Mouse (Mus musculus) liver, embryonic 14.5 days (tissue): ENCODE measurements around the gene Tox2. TPM values are rescaled to one million over a fixed set of nuclear protein-coding genes. Genes with fewer than 3 reads are reported as not detected.
A peak's percentile ranks its signal among the peaks of the same experiment; 100 is the strongest.

ENCODE experiments used
- ATAC-seq: fragments of 200-750 bp; cut with Nextera tagmentation; 2 replicates; pipeline ENCODE4 v1.8.0; 2017; ENCODE audit warnings: moderate number of reproducible peaks, mild to moderate bottlenecking, moderate library complexity; ENCODE audit not compliant: insufficient read depth
- DNase-seq, 3 experiments: peaks; one replicate each; pipeline ENCODE4 v3.0.0-alpha.2; 2012 to 2013; ENCODE audit warnings: low read depth in 3 of 3, low spot score in 3 of 3
- H3K27ac ChIP-seq: fragments of 300-500 bp; sonication (generic); 2 replicates; pipeline ENCODE4 v1.5.1; 2014; ENCODE audit warnings: moderate library complexity, mild to moderate bottlenecking, control low read depth, inconsistent platforms
- H3K27me3 ChIP-seq: fragments of 300-500 bp; sonication (generic); 2 replicates; pipeline ENCODE4 v1.6.1; 2014; ENCODE audit warnings: mild to moderate bottlenecking, low read length, moderate library complexity; ENCODE audit not compliant: control insufficient read depth, insufficient read depth
- H3K36me3 ChIP-seq: fragments of 300-500 bp; sonication (generic); replicated peaks from 2 replicates; pipeline ENCODE4 v1.6.1; 2014; ENCODE audit warnings: low read depth; ENCODE audit not compliant: control insufficient read depth, insufficient read depth
- H3K4me1 ChIP-seq, 2 experiments: fragments of 200-500 bp in 1 of 2; fragments of 300-500 bp in 1 of 2; sonication (generic) in 1 of 2; replicated peaks; 2 replicates each; pipeline ENCODE4 v1.6.1; 2012 to 2014; ENCODE audit warnings: antibody characterized with exemption in 1 of 2, inconsistent platforms in 1 of 2, low read length in 1 of 2; ENCODE audit not compliant: control insufficient read depth in 2 of 2, insufficient read depth in 2 of 2
- H3K4me2 ChIP-seq: fragments of 300-500 bp; sonication (generic); 2 replicates; pipeline ENCODE4 v1.6.1; 2014; ENCODE audit warnings: low read depth, mild to moderate bottlenecking, control low read depth, moderate library complexity
- H3K4me3 ChIP-seq, 2 experiments: fragments of 200-500 bp in 1 of 2; fragments of 300-500 bp in 1 of 2; sonication (generic) in 1 of 2; 2 replicates each; pipeline ENCODE4 v1.5.1; 2012 to 2014; ENCODE audit warnings: low read depth in 2 of 2, low read length in 2 of 2, mild to moderate bottlenecking in 2 of 2, control low read depth in 1 of 2, inconsistent platforms in 1 of 2, moderate library complexity in 1 of 2; ENCODE audit not compliant: insufficient read depth in 1 of 2
- H3K9ac ChIP-seq: fragments of 300-500 bp; sonication (generic); replicated peaks from 2 replicates; pipeline ENCODE4 v1.6.1; 2014; ENCODE audit warnings: mild to moderate bottlenecking, control low read depth, moderate library complexity
- H3K9me3 ChIP-seq: fragments of 300-500 bp; sonication (generic); 2 replicates; pipeline ENCODE4 v1.6.1; 2016; ENCODE audit warnings: low read length, mixed read lengths; ENCODE audit not compliant: control insufficient read depth
- CTCF ChIP-seq: IDR thresholded peaks from 2 replicates; pipeline ENCODE4 v1.5.1; 2016; ENCODE audit warnings: antibody characterized with exemption, low read depth, control low read depth
- EP300 ChIP-seq: IDR thresholded peaks from 2 replicates; pipeline ENCODE4 v1.6.1; 2016; ENCODE audit warnings: antibody characterized with exemption, low read depth
- WGBS: fragments of 180-500 bp; shearing (Covaris S2); extraction: QIAGEN DNeasy Blood & Tissue Kit; methylation state at CpG from one replicate; pipeline ENCODE4 v1.1.7; 2014; ENCODE audit not compliant: insufficient replicate concordance; 5-methylcytosine and 5-hydroxymethylcytosine counted together
- polyA plus RNA-seq, 2 experiments: library from polyadenylated mRNA; depleted of rRNA in 1 of 2; stranded (reverse) in 1 of 2; unstranded in 1 of 2; fragments of >200 nt; fragmentation: Nextera tagmentation in 1 of 2; extraction: Ambion mirVana in 1 of 2; gene quantifications; 2 replicates each; pipeline versions ENCODE4 v1.2.1 to v1.2.3; 2012 to 2014

The Tox2 gene
- polyA plus RNA-seq, 2 experiments = 0.25 to 0.71 TPM

DNA sequence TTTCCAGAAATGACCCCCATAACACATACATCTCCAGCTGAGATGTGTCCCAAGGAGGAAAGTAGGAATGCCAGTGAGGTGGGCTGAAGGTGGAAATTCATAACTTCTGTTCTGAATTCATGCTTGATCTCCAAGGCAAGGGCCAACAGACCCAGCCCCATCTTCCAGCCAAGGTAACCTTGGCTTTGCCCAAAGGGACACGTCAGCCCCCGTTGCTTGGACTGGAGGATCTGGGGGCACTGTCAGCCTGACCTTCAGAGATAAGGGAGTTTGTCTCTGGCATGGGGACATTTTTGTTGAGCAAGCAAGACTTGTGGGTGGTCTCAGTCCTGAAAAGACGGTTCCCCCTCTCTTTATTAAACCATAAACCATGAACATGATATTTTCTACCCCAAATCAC lies 15.2 kb downstream of the Tox2 start:
- no peak for DNase-seq
- no peak overlapping the region for H3K4me3 ChIP-seq
- no peaks in the 10 kb centered on the region for H3K36me3 ChIP-seq
- no peaks in the 10 kb centered on the region for H3K27me3 ChIP-seq
- no peaks in the 10 kb centered on the region for H3K9me3 ChIP-seq
- 10% methylated on average over 3 of the region's 3 CpGs for WGBS
- no peak for TF ChIP-seq CTCF
- ATAC-seq = no peak
- no peaks in the 10 kb centered on the region for H3K4me1 ChIP-seq
- no peak overlapping the region for H3K4me2 ChIP-seq
- no peak overlapping the region for H3K27ac ChIP-seq
- no peak overlapping the region for H3K9ac ChIP-seq

DNA sequence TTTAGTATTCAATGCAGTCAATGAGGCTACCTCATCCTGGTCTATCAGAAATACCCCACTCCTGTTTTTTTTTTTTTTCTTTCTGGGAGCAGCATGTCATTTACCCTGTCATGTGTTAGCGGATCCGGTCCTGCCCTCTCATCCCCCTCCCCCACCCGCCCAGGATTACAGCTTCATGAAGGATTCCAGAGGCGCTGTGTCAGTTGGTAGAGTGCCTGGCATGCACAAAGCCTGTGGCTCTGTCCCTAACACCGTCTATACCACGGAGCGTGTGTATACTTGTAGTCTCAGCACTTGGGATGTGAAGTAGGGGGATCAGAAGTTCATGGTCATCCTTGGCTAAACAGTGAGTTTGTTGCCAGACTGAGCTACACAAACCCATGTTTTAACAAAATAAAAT lies 15.6 kb downstream of the Tox2 start:
- DNase-seq (no peak), ATAC-seq (no peak)
- no peak overlapping the region for H3K27ac ChIP-seq
- WGBS = 62% methylated on average over 7 of the region's 7 CpGs
- H3K36me3 ChIP-seq = no peaks in the 10 kb centered on the region
- no peak overlapping the region for H3K4me2 ChIP-seq
- TF ChIP-seq EP300 (no peak), CTCF (no peak)
- no peaks in the 10 kb centered on the region for H3K9me3 ChIP-seq
- H3K27me3 ChIP-seq = no peaks in the 10 kb centered on the region
- H3K9ac ChIP-seq = no peak overlapping the region
- H3K4me3 ChIP-seq = no peak overlapping the region
- H3K4me1 ChIP-seq = no peaks in the 10 kb centered on the region

DNA sequence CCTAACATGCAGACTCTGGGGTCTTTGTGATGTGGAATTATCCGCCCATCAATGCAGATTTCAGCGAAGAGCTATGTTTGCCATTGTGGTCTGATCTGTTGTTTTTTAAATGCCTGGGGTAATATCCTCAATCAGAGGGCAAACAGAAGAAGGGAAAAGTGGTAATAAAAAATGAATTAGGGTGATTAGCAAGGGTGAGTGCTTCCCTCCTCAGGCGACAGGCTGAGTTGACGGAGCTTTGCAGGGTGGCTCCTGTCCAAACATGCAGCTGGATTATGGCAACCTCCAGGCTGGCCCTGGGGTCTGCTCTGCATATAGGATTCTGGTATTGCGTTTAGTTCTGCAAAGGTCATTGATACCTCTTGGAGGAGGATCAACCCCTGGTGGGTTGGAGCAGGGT lies 16.5 kb downstream of the Tox2 start:
- no peak for DNase-seq

DNA sequence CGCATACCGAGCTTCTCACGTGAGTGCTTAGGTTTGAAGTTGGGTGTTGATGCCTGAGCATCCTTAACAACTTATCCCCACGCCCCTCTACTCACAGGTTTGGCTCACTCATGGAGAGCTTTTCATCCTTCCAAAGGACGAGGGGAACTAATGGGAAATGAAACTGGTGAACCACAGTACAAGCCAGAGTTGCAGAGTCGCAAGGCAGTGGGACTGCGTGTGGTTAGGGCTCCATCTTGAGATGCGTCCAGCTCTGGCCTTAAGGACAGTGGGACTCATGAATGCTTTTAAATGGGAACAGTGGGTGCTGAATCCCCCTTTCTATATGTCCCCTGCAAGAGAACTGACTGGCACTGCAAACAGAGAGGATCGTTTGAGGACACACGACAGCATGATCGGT lies 17.8 kb downstream of the Tox2 start:
- Histone ChIP-seq H3K4me1 (no peaks in the 10 kb centered on the region), H3K9me3 (no peaks in the 10 kb centered on the region), H3K4me2 (no peak overlapping the region), H3K36me3 (no peaks in the 10 kb centered on the region), H3K27me3 (no peaks in the 10 kb centered on the region), H3K4me3 (no peak overlapping the region), H3K9ac (no peak overlapping the region), H3K27ac (no peak overlapping the region)
- ATAC-seq = no peak
- DNase-seq = no peak
- TF ChIP-seq CTCF = no peak
- TF ChIP-seq EP300 = no peak
- WGBS = 72% methylated on average over 11 of the region's 11 CpGs

More for the DNA sequence above, 16.5 kb downstream of the Tox2 start:
- Histone ChIP-seq H3K9ac (no peak overlapping the region), H3K4me1 (no peaks in the 10 kb centered on the region), H3K4me2 (no peak overlapping the region), H3K27ac (no peak overlapping the region), H3K27me3 (no peaks in the 10 kb centered on the region), H3K36me3 (no peaks in the 10 kb centered on the region), H3K4me3 (no peak overlapping the region), H3K9me3 (no peaks in the 10 kb centered on the region)
- WGBS = 70% methylated on average over 5 of the region's 5 CpGs
- ATAC-seq = no peak
- TF ChIP-seq CTCF (no peak), EP300 (no peak)

DNA sequence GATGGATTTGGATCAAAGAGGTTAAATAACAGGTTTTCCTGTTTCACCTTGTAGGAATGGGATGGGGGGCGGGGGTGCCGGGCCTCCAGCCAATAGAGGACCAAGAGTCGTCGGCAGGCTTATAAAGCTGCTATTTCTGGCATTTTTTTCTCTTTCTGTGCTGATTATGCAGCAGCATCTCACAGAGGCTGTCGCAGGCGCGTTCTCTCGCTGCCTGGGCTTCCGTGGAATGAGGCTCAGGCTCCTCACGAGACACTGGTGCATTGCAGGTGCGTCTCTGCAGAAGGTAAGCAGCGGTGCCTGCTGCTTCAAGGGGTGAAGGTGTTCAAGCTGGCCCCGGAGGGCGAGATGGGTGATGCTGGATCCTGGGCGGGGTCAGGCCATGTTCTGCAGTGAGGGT lies 22.4 kb downstream of the Tox2 start:
- no peaks in the 10 kb centered on the region for H3K4me1 ChIP-seq
- no peak for DNase-seq
- no peak for TF ChIP-seq EP300
- no peak for TF ChIP-seq CTCF
- no peaks in the 10 kb centered on the region for H3K9me3 ChIP-seq
- H3K27me3 ChIP-seq = no peaks in the 10 kb centered on the region
- WGBS = 58% methylated on average over 15 of the region's 15 CpGs
- H3K36me3 ChIP-seq = no peaks in the 10 kb centered on the region
- H3K9ac ChIP-seq = no peak overlapping the region
- H3K4me2 ChIP-seq = no peak overlapping the region
- H3K4me3 ChIP-seq = no peak overlapping the region
- ATAC-seq = no peak
- H3K27ac ChIP-seq = no peak overlapping the region

DNA sequence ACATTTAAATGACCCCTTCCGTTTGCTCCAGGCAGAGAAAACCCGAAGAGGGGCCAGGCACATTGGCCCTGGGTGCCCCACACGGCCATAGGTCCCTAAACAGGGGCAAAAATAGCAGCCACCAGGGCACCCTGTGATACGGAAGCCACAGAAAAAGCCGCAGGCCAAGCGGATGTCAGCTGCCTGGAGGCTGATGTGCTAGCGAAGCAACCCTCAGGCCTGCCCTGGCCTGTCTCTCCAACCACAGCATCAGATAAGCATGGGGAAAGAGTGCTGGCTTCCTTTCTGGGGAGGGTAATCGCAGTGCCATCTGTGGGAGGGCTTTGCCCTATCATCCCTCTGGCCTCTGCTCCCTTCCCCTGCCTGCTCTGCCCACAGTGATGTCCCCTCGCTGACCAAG lies 26.1 kb downstream of the Tox2 start:
- peak; percentile 77 for ATAC-seq
- no peak overlapping the region for H3K4me3 ChIP-seq
- TF ChIP-seq EP300 (no peak), CTCF (no peak)
- H3K4me2 ChIP-seq = no peak overlapping the region
- 11% methylated on average over 9 of the region's 9 CpGs for WGBS
- H3K9ac ChIP-seq = no peak overlapping the region
- no peaks in the 10 kb centered on the region; the same call in 1 of the 2 replicates for H3K27me3 ChIP-seq
- no peak overlapping the region for H3K27ac ChIP-seq
- no peaks in the 10 kb centered on the region for H3K9me3 ChIP-seq
- H3K4me1 ChIP-seq = no peaks in the 10 kb centered on the region
- DNase-seq = peak; percentile 6 to 19 (median 9)
- no peaks in the 10 kb centered on the region for H3K36me3 ChIP-seq
